Mouse (Mus musculus) embryonic stem cell, embryonic (primary cell): ENCODE data around the gene Olfr418.
"Not testable (repeated sequence)": the region's sequence is repeated elsewhere in the genome, so short reads cannot be mapped to it uniquely, and the experiment has no call there.

Source experiments
- CTCF ChIA-PET, 4 experiments: fragments of 300-600 bp in 2 of 4; fragments of 350-600 bp in 2 of 4; sonication (Branson Sonifier 250); formaldehyde crosslinking; loops; one replicate each; lab custom pipeline; 2022; ENCODE audit warnings: inconsistent platforms in 2 of 4; lab: Charles Lee
- POLR2A ChIA-PET, 4 experiments: fragments of 300-600 bp in 2 of 4; fragments of 350-600 bp in 2 of 4; sonication (Branson Sonifier 250); formaldehyde crosslinking; loops; one replicate each; lab custom pipeline; 2022; ENCODE audit warnings: antibody characterized with exemption in 4 of 4, inconsistent platforms in 1 of 4; lab: Charles Lee

Gene Olfr418

DNA sequence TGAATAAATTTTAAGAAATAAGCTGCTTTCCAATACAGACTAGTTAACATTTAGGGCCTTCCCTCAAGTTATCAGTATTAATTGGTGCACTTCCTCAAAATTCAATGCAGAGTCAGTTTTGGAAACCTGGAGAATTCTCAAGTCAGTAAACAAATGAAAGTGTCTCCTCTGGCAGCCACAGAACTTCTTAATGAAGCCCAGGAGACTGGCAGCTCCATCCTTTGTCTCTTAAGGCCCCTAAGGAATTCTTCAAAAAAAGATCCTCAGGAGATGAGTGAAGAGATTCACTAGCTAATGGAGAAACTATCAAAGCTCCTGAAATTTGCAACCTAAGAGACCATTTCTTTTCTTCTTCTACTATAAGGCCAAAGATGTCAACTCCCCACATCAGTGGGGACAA is at the start of gene Olfr418:
Gene Olfr418 (plus strand): TSS at position 301 of the 400 bp plus-strand sequence.
- CTCF ChIA-PET, result no interaction called here
- POLR2A ChIA-PET, result no interaction called here

DNA sequence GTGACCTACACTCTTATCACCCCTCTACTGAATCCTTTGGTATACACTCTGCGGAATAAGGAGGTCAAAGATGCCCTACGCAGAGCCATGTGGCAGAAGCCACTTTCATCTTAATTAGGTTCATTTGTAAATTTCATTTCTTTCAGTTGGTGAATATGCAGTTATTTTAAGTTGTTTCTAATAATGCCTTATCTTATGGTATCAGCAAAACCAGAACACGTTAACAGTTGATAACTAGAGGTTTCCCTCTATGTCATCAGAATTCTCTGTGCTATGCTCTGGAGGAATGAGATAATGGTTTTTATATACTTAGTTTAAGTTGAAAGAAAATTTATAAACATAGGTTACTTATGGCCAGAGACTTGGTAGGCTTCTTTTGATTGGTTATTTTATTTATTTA is 49.3 kb upstream of the Olfr418 start:
- CTCF ChIA-PET, result no interaction called here
- POLR2A ChIA-PET, result no interaction called here

DNA sequence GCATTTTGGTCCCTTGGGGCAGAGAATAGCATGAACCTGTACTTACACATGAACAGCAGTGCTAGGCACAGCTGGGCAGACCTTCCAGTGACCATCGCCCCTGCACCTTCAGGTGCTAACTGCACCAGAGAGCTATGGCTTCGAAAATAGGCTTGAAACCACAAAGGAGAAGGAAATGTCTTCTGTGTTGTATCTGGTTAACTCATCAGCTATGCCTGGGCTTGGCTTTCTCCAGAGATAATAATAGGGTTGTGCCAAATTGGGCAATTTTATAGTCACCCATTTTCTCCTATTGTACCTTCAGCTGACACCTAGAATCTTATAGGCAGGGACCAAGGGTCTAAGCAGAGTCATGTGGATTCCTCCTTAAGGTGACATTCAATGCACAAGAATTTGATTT is 38.7 kb upstream of the Olfr418 start, which contains the start of gene Fcer1a:
Gene Fcer1a (minus strand): TSS at position 134 of the 400 bp plus-strand sequence.
- POLR2A ChIA-PET, result no interaction called here

DNA sequence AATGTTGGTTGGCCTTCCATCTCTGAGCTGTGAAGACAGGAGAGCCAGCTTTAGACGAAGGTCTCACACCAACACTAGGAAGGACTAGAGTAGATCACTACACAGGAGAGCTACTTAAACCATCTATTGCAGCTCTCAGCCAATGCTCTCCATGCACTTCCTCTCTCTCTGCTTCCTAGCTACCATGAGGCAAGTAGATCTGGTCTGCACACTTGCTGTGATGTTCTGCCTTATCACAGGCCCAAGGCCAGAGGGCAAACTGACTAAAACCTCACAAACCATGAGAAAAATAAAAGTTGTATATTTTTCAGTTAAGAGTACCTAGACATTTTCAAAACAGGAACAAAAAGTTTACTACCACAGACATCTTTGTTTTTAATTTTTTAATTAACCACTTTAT is 28.8 kb upstream of the Olfr418 start:
- POLR2A ChIA-PET, CTCF ChIA-PET: not testable (repeated sequence)

More for the DNA sequence above, 38.7 kb upstream of the Olfr418 start, which contains the start of gene Fcer1a:
- CTCF ChIA-PET, result no interaction called here

DNA sequence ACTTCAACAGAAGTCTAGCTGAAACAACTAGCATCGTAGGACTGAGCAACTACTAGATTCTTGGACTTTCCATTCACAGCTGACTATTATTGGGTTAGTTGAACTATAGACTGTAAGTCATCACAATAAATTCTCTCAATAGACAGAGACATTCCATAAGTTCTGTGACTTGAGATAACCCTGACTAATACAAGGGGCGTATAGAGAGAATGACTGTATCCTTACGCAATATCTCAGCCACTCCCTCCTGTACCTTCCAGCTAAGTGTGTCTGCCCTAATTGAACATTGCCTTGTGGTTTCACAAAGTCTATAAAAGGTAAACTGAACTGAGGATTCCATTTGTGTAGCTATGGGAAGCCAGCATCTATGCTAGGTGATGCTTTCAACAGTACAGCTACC is 15.9 kb upstream of the Olfr418 start:
- ChIA-PET POLR2A (no interaction called here), CTCF (no interaction called here)

DNA sequence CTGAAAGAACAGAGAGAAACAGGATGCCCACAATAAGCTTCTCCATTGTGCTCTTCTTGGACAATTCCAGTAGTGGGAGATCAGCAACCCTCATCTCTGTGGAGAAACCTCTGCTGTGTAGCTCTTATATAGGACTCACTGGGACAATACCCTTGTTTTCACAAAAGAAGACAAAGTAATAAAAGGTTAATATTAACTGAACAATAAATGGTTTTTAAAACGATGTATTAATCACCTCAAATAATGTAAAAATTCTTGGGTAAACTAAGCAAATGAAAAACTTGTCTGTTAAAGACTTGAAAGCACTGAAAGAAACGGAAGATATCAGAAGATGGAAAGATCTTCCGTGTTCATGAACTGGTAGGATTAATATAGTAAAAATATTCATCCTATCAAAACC is 11.9 kb downstream of the Olfr418 start, which contains the start of gene Mptx2:
Gene Mptx2 (minus strand): TSS at position 101 of the 400 bp plus-strand sequence.
- ChIA-PET POLR2A (no interaction called here), CTCF (interaction anchor here in 1 of 4 experiments (1.8 kb wide), 1 partner anchor 1053 kb away, joined by 4 read pairs; the partner anchor contains the start of gene Mptx1)

DNA sequence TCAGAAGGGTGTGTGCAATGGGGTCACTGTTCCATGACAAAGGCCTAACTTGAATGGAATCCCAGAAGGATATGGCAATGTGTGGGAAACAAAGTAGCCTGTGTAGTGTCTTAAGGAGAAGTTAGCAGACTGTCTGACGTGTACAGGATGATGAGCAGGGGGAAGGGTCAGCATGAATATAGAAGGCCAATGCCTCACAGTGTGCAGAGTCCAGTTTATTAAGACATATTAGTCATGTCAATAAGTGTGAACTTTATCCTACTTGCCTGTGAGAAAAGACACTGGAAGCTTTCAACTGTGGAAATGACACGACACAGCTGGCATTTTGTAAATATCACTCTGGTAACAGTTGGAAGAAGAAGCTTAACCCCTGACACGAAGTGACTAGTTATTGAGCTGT is 37.0 kb downstream of the Olfr418 start:
- CTCF ChIA-PET, POLR2A ChIA-PET: not testable (repeated sequence)

DNA sequence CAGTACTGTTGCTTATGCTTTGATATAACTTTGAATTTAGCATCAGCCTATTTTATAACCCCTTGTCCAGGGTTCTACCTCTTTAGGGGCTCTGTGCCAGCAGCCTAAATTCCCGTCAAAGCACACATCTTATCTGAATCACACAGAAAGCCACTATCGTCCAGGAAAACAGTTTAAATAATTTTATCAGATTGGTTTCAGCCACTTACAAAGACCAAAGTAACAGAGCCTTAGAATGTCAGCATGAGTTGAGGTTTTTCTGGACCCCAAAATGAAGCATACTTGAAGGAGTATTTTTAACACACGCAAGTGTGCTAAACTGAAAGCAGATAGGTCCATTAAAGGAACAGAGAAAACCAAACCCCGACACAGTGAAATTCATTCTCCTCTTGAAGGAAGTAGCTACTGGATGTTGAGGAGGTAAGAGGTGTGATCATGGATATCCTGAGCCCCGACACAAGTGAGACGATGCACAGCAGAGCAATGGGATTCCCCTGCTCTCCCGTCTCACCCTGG is 47.8 kb downstream of the Olfr418 start:
- POLR2A ChIA-PET, result not testable (repeated sequence)
- CTCF ChIA-PET, result interaction anchor here in 1 of 4 experiments (0.8 kb wide), 1 partner anchor 10 kb away, joined by 4 read pairs; no protein-coding TSS in a partner anchor

DNA sequence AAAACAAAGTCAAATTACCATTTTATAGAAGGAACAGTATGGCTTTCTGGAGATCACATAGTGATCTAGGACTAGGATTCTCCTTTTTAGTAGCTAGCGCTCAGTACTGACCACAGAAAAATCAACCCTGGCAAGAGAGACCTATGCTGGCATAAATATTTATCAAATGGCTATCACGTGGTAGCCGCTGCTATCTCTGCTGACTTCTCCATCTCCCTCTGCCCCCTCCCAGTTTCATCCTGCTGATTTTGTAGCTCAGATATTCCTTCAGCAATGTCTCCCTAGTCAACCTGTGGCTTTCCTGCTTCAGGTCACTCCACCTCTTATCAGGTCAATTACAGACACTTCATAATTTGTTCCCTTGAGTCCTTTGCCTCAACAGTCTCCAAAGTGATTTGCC is 49.9 kb downstream of the Olfr418 start:
- POLR2A ChIA-PET, result no interaction called here
- CTCF ChIA-PET, result no interaction called here

DNA sequence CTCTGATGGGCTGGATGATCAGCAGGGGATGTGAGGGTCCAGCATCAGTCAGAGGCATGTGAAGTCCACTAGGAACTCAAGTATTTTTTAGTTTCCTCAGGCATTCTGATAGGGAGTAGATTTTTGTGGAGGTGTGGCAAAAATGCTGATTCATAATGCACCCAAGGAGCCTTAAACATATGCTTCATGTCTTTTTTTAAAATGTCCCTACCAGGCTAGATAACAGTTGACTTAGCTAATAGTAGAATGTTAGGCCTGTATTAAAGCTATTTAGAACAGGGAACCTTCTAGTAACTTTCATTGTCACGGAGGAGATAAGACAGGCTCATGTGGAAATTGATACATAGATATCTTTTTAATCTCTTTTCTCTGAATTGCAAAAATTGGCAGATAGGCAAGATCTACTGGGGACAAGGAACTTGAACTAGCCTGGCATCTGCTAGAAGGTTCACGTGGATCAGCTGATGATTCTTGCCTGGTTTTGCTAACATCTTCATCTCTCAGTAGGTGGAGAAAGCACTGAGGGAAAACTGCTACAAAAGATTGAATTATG is 52.2 kb downstream of the Olfr418 start:
- ChIA-PET POLR2A (no interaction called here), CTCF (no interaction called here)

DNA sequence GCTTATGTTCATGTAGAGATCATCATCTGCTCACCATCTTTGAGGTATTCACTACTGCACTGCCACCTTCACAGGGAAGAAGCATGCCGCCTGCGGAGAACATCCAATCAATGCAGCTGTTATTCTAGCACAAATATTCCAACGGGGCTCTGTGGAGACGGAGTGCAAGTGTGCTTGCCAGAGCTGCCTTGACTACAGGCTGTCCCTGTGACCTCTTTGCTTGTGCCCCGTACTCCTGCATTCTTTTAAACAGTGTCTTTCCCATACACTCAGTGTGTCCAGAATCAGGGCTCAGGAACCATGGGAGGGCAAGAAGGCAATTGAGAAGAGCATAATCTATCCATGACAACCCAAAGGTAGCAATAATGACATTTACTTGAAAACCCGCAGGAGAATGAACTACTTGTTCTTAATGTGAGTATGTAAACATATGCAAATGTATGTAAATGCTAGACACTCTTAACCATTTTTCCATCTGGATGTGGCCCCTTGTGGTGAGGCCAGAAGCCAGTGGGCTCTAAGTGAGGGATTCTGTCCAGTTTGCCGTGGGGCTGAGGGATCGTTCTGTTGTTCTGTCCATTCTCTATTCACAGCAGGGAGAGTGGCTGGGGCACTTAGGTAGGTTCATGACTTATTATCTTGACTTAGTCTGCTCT is 55.9 kb downstream of the Olfr418 start:
- POLR2A ChIA-PET, result no interaction called here
- CTCF ChIA-PET, result interaction anchor here in 2 of 4 experiments (0.7 to 1.1 kb wide), 3 partner anchors 18 to 283 kb away, joined by 3 to 4 read pairs (median 3); no protein-coding TSS in a partner anchor

DNA sequence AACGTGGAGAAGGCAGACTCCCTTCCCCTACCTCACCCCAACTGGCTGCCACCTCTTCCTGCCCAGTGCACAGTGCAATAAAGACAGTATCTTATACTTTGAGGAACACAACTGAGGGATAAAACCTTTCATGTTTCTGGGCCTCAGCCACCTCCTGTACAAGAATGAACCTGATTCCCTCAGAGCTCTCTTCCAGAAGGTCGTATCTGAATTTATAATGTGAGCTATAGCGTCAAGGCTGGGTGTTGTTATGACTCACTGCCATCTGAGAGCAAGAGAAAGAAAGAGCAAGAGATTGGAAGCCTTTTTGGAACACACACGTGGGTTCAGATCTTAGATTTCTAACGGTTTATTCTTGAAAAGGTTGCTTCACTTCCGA is 56.4 kb downstream of the Olfr418 start:
- POLR2A ChIA-PET, result no interaction called here
- CTCF ChIA-PET, result no interaction called here
